Mouse (Mus musculus) G1E (cell line): ENCODE results near the gene Col13a1.

Experiments used
- CTCF ChIP-seq: IDR thresholded peaks from 2 replicates; pipeline ENCODE4 v1.5.1; 2012; ENCODE audit warnings: low read depth, low read length, inconsistent platforms, mixed read lengths
- GATA1 ChIP-seq: IDR thresholded peaks from 2 replicates; pipeline ENCODE4 v1.6.1; 2012; ENCODE audit warnings: borderline replicate concordance, low read length, inconsistent platforms, mixed read lengths
- POLR2AphosphoS5 ChIP-seq: IDR thresholded peaks from 2 replicates; pipeline ENCODE4 v1.6.1; 2012; ENCODE audit warnings: low read depth, low read length, inconsistent platforms; ENCODE audit not compliant: insufficient replicate concordance

DNA sequence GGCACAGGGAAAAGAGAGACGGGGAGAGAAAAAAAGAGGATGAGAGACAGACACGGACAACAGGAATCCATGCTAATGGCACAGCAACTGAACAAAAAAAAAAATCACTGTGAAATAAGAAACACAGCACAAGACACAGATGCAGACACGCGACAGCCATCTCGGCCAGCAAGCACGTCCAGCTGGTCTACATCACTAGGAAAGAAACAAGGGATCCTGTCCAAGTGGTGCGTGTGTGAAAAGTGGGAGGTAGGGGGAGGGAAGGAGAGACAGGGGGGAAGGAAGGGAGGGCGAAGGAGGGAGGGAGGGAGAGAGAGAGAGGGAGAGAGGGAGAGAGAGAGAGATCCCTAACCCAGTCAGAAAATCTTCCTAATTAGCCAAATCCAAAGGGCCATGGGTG is 73.6 kb downstream of the Col13a1 start:
- TF ChIP-seq CTCF (no peak), POLR2AphosphoS5 (no peak), GATA1 (no peak)
